Mouse (Mus musculus): ENCODE results near the gene Nrm. TPM values are rescaled to one million over a fixed set of nuclear protein-coding genes. Genes with fewer than 3 reads are reported as not detected.

Nrm gene
- polyA plus RNA-seq (2014; fragmentation: Nextera tagmentation; extraction: Ambion mirVana), result 15.7 and 16.9 TPM in 2 replicates

DNA sequence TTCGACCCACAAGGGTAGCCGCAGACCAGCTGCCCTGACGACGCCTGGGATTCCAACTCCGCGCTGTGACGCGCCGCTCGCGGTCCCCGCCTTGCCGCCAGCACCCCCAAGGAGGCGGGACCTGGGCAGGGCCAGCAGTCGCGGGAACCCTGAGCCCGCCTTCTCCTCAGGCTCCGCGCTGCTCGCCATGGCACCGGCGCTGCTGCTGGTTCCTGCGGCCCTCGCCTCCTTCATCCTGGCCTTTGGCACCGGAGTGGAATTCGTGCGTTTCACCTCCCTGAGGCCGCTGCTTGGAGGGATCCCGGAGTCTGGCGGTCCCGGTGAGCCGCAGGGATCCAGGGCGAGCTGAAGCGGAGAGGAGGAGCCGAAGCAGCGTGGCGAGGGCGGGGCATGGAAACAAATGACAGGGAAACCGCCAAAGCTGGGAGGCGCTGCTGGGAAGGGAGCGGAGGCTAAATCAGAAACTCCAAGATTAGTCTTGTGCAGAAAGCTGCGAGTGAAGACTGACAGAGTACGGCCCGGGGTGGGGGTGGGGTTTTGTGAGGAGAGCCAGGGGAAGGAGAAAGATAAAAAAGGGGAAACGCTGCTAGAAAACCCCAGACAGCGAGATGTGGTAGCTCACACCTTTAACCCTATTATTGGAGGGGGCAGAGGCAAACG, at the start of gene Nrm:
Gene Nrm, plus strand, starts transcription at position 121 of the 660 bp plus-strand sequence.
- ATAC-seq (ENCODE audit: low read depth), result peak; percentile 90
- H3K27ac ChIP-seq (ENCODE audit: low read depth, low read length), result peak within 1 kb of the TSS; percentile 89
- under 1% methylated on average over 47 of the region's 47 CpGs for WGBS
- no peaks in the 10 kb centered on the region for H3K9me3 ChIP-seq (ENCODE audit: control insufficient read depth, low read length)
- H3K4me2 ChIP-seq (ENCODE audit: low read depth, low read length), result peak within 1 kb of the TSS; percentile 68
- peak within 1 kb of the TSS; percentile 52 for H3K4me3 ChIP-seq (ENCODE audit: low read depth, low read length)
- no peaks in the 10 kb centered on the region for H3K27me3 ChIP-seq (ENCODE audit: control insufficient read depth, insufficient read depth, low read length)
- peaks cover 8% of the 10 kb centered on the region; the same call in 1 of the 2 replicates for H3K4me1 ChIP-seq (ENCODE audit: control insufficient read depth, insufficient read depth, low read length)
- peak within 1 kb of the TSS; percentile 50 for H3K9ac ChIP-seq (replicated peaks; ENCODE audit: low read depth, low read length)
- H3K36me3 ChIP-seq (ENCODE audit: control insufficient read depth, insufficient read depth, low read length), result peaks cover 8% of the 10 kb centered on the region; the same call in 1 of the 2 replicates

- H3K9ac ChIP-seq (replicated peaks; ENCODE audit: low read depth, low read length), result no peak overlapping the region
- no peaks in the 10 kb centered on the region for H3K36me3 ChIP-seq (ENCODE audit: control insufficient read depth, insufficient read depth, low read length)
- no peak for ATAC-seq (ENCODE audit: low read depth)
- H3K27me3 ChIP-seq (ENCODE audit: control insufficient read depth, insufficient read depth, low read length), result no peaks in the 10 kb centered on the region
- H3K4me1 ChIP-seq (ENCODE audit: control insufficient read depth, insufficient read depth, low read length), result no peaks in the 10 kb centered on the region
- 0 out of 2 replicates have a peak overlapping the region, but pooled peaks have one; percentile 4 for H3K27ac ChIP-seq (ENCODE audit: low read depth, low read length)
- H3K4me3 ChIP-seq (ENCODE audit: low read depth, low read length), result no peak overlapping the region
- 87% methylated on average over 5 of the region's 5 CpGs for WGBS
- no peak overlapping the region for H3K4me2 ChIP-seq (ENCODE audit: low read depth, low read length)
- H3K9me3 ChIP-seq (ENCODE audit: control insufficient read depth, low read length), result no peaks in the 10 kb centered on the region
These were observed 48.8 kb upstream of the Nrm start for GRCm38 (mm10) chr17:35812307-35812706.

DNA sequence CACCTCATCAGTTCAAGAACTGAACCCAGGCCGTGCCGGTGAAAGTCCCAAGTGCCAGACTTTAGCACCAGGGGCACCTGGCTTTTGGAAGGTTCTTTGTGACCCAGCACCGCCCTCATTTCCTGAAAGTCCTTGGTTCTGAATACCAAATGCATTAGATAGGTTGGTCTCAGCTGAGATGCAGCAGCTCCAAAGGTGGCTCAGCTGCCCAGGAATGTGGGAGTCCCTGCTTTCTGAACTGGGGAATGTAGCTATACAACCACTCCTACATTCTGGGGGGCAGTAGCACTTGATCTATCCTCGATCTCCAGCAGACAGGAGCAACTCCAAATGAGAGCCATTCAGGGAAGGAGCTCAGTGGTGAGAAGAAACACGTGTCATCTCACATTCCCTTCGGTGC, 48.4 kb upstream of the Nrm start:
- ATAC-seq (ENCODE audit: low read depth), result no peak
- no peak overlapping the region for H3K9ac ChIP-seq (replicated peaks; ENCODE audit: low read depth, low read length)
- H3K4me2 ChIP-seq (ENCODE audit: low read depth, low read length), result no peak overlapping the region
- WGBS, result 81% methylated on average over 6 of the region's 6 CpGs
- no peaks in the 10 kb centered on the region for H3K27me3 ChIP-seq (ENCODE audit: control insufficient read depth, insufficient read depth, low read length)
- H3K36me3 ChIP-seq (ENCODE audit: control insufficient read depth, insufficient read depth, low read length), result no peaks in the 10 kb centered on the region
- H3K9me3 ChIP-seq (ENCODE audit: control insufficient read depth, low read length), result no peaks in the 10 kb centered on the region
- no peak overlapping the region for H3K4me3 ChIP-seq (ENCODE audit: low read depth, low read length)
- H3K27ac ChIP-seq (ENCODE audit: low read depth, low read length), result peak overlapping the region; percentile 4; the same call in 1 of the 2 replicates
- no peaks in the 10 kb centered on the region for H3K4me1 ChIP-seq (ENCODE audit: control insufficient read depth, insufficient read depth, low read length)

DNA sequence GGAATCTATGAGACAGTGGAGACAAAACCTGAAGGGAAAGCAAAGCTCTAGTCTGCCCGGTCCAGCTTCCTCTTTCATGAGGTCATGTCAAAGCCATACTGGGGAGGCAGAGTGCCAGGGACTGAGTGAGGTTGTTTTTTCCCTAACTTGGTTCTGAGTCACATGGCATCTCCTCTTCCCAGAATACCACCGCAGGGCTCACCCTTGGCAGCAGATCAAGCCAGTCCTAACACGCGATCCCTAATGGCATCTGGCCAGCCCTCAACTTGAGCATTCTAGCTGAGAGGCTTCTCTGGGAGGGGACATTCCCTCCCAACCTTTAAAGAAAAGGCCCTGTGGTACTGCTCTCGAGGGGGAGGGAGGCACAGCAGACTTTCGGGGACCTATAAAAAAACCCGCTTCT, 47.9 kb upstream of the Nrm start:
- no peaks in the 10 kb centered on the region for H3K4me1 ChIP-seq (ENCODE audit: control insufficient read depth, insufficient read depth, low read length)
- no peaks in the 10 kb centered on the region for H3K9me3 ChIP-seq (ENCODE audit: control insufficient read depth, low read length)
- H3K27ac ChIP-seq (ENCODE audit: low read depth, low read length), result no peak overlapping the region; the same call in none of the 2 replicates
- H3K4me2 ChIP-seq (ENCODE audit: low read depth, low read length), result no peak overlapping the region
- H3K36me3 ChIP-seq (ENCODE audit: control insufficient read depth, insufficient read depth, low read length), result no peaks in the 10 kb centered on the region
- H3K9ac ChIP-seq (replicated peaks; ENCODE audit: low read depth, low read length), result no peak overlapping the region
- H3K4me3 ChIP-seq (ENCODE audit: low read depth, low read length), result no peak overlapping the region
- WGBS, result 54% methylated on average over 7 of the region's 7 CpGs
- H3K27me3 ChIP-seq (ENCODE audit: control insufficient read depth, insufficient read depth, low read length), result no peaks in the 10 kb centered on the region
- peak; percentile 61 for ATAC-seq (ENCODE audit: low read depth)

DNA sequence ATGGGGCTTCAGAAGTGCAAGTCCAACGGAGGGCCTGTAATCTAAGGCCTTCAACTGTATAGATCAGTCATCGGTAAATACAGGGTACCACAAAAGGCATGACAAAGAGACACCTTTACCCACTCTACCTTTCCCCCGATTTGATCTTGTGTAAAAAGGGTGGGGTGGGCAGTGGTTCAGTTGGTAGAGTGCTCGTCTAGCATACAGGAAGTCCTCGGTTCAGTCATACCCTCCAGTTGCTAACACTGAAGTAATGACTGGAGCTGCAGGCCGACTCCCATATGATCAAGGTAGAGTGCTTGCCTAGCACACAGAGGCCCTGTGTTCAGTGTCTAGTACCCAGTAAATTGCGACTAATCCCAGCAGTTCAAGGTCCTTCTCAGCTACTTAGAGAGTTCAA, 47.5 kb upstream of the Nrm start:
- WGBS, result 87% methylated on average over 7 of the region's 7 CpGs
- H3K9me3 ChIP-seq (ENCODE audit: control insufficient read depth, low read length), result no peaks in the 10 kb centered on the region
- H3K4me3 ChIP-seq (ENCODE audit: low read depth, low read length), result no peak overlapping the region

DNA sequence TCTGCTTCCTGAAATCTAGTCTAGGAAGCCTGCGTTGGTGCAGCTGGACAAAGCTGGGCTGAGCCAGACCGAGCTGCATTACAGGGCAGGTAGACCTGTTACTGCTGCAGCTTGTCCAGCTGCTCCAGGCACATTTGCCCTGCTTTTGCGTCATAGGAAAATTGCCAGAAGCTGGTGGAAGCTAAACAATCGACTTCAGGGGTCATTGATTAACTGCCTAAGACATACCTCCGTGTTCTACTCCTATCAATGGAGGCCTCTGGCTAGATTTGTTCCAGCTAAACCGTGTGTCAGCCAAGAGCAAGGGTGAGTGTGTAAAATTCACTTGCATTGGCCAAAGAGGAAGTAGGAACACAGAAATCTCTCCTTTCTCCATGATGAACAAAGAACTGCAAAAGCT, 46.4 kb upstream of the Nrm start:
- Histone ChIP-seq H3K36me3 (ENCODE audit: control insufficient read depth, insufficient read depth, low read length) (no peaks in the 10 kb centered on the region), H3K4me2 (ENCODE audit: low read depth, low read length) (no peak overlapping the region), H3K4me1 (ENCODE audit: control insufficient read depth, insufficient read depth, low read length) (no peaks in the 10 kb centered on the region), H3K9ac (replicated peaks; ENCODE audit: low read depth, low read length) (0 out of 2 replicates have a peak overlapping the region, but pooled peaks have one; percentile 2), H3K4me3 (ENCODE audit: low read depth, low read length) (no peak overlapping the region), H3K9me3 (ENCODE audit: control insufficient read depth, low read length) (no peaks in the 10 kb centered on the region), H3K27me3 (ENCODE audit: control insufficient read depth, insufficient read depth, low read length) (no peaks in the 10 kb centered on the region), H3K27ac (ENCODE audit: low read depth, low read length) (no peak overlapping the region)
- WGBS, result 57% methylated on average over 6 of the region's 6 CpGs
- ATAC-seq (ENCODE audit: low read depth), result no peak

More for the DNA sequence above, 47.5 kb upstream of the Nrm start:
- no peak overlapping the region for H3K9ac ChIP-seq (replicated peaks; ENCODE audit: low read depth, low read length)
- no peak overlapping the region; the same call in 1 of the 2 replicates for H3K27ac ChIP-seq (ENCODE audit: low read depth, low read length)
- no peaks in the 10 kb centered on the region for H3K27me3 ChIP-seq (ENCODE audit: control insufficient read depth, insufficient read depth, low read length)
- H3K36me3 ChIP-seq (ENCODE audit: control insufficient read depth, insufficient read depth, low read length), result no peaks in the 10 kb centered on the region
- no peak overlapping the region for H3K4me2 ChIP-seq (ENCODE audit: low read depth, low read length)
- H3K4me1 ChIP-seq (ENCODE audit: control insufficient read depth, insufficient read depth, low read length), result no peaks in the 10 kb centered on the region
- 0 out of 2 replicates have a peak, but pooled peaks have one; percentile 17 for ATAC-seq (ENCODE audit: low read depth)

- Histone ChIP-seq H3K9ac (replicated peaks; ENCODE audit: low read depth, low read length) (no peak overlapping the region), H3K9me3 (ENCODE audit: control insufficient read depth, low read length) (no peaks in the 10 kb centered on the region), H3K36me3 (ENCODE audit: control insufficient read depth, insufficient read depth, low read length) (no peaks in the 10 kb centered on the region), H3K4me1 (ENCODE audit: control insufficient read depth, insufficient read depth, low read length) (no peaks in the 10 kb centered on the region), H3K4me3 (ENCODE audit: low read depth, low read length) (no peak overlapping the region), H3K27ac (ENCODE audit: low read depth, low read length) (no peak overlapping the region), H3K4me2 (ENCODE audit: low read depth, low read length) (no peak overlapping the region), H3K27me3 (ENCODE audit: control insufficient read depth, insufficient read depth, low read length) (no peaks in the 10 kb centered on the region)
- ATAC-seq (ENCODE audit: low read depth), result no peak
- 53% methylated on average over 7 of the region's 7 CpGs for WGBS
These were observed 45.3 kb upstream of the Nrm start for GRCm38 (mm10) chr17:35815836-35816235.

DNA sequence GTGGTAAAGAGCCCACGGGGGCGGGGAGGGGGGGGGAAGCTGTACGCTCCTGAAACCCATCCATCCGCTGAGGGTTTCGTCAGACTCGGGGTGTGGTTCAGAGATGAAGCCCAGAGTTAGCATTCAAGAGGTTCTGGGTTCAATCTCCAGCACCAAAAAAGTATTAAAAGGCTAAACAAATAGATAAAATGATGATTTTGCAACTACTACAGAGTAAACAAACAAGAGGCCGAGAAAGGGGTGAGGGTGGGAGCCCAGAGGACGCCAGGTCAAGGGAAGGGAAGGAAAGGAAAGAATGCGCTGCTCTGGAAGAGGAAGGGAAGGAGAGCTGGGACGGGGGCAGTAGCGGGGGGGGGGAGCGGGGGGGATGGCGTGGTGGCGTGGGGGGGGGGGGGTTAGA, 44.4 kb upstream of the Nrm start:
- Histone ChIP-seq H3K27ac (ENCODE audit: low read depth, low read length) (no peak overlapping the region), H3K9me3 (ENCODE audit: control insufficient read depth, low read length) (no peaks in the 10 kb centered on the region), H3K27me3 (ENCODE audit: control insufficient read depth, insufficient read depth, low read length) (no peaks in the 10 kb centered on the region), H3K4me1 (ENCODE audit: control insufficient read depth, insufficient read depth, low read length) (peaks cover 5% of the 10 kb centered on the region), H3K9ac (replicated peaks; ENCODE audit: low read depth, low read length) (no peak overlapping the region), H3K36me3 (ENCODE audit: control insufficient read depth, insufficient read depth, low read length) (no peaks in the 10 kb centered on the region), H3K4me2 (ENCODE audit: low read depth, low read length) (no peak overlapping the region), H3K4me3 (ENCODE audit: low read depth, low read length) (no peak overlapping the region)
- 48% methylated on average over 8 of the region's 14 CpGs for WGBS
- no peak for ATAC-seq (ENCODE audit: low read depth)

DNA sequence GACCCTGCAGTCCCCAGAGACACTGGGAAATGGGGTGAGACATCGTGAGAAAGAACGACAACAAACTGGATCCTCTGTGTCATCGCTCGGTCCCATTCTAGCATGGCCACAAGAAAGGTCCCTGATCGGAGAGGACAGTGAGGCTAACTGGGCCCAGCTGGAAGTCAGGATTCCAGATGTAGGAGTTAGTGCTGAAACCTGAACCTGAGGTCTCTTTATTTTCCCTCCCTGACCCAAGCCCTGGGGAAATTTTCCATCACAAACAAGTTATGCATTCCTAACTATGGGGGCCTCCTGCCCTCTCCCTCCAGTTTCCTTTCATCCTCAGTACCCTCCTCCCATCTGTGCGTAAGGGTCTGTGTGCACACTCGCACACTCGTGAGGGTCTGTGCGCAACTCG, 43.9 kb upstream of the Nrm start:
- no peaks in the 10 kb centered on the region for H3K9me3 ChIP-seq (ENCODE audit: control insufficient read depth, low read length)
- no peak for ATAC-seq (ENCODE audit: low read depth)
- H3K4me3 ChIP-seq (ENCODE audit: low read depth, low read length), result no peak overlapping the region
- no peak overlapping the region for H3K9ac ChIP-seq (replicated peaks; ENCODE audit: low read depth, low read length)
- no peaks in the 10 kb centered on the region for H3K27me3 ChIP-seq (ENCODE audit: control insufficient read depth, insufficient read depth, low read length)
- H3K36me3 ChIP-seq (ENCODE audit: control insufficient read depth, insufficient read depth, low read length), result no peaks in the 10 kb centered on the region
- WGBS, result 58% methylated on average over 10 of the region's 10 CpGs
- H3K4me2 ChIP-seq (ENCODE audit: low read depth, low read length), result no peak overlapping the region
- peaks cover 10% of the 10 kb centered on the region for H3K4me1 ChIP-seq (ENCODE audit: control insufficient read depth, insufficient read depth, low read length)
- no peak overlapping the region for H3K27ac ChIP-seq (ENCODE audit: low read depth, low read length)

Measured in neural tube, embryonic 14.5 days (tissue).